Mouse (Mus musculus) megakaryocyte, embryonic 14.5 days (primary cell): ENCODE results near the gene Disp3.

ENCODE experiments used
- FLI1 ChIP-seq: IDR thresholded peaks from 2 replicates; pipeline ENCODE4 v1.6.1; 2012; ENCODE audit warnings: low read length, inconsistent platforms, mixed read lengths
- GATA1 ChIP-seq: IDR thresholded peaks from 3 replicates; pipeline ENCODE4 v1.6.1; 2012; ENCODE audit warnings: mixed read lengths, low read length, inconsistent platforms, borderline replicate concordance

DNA sequence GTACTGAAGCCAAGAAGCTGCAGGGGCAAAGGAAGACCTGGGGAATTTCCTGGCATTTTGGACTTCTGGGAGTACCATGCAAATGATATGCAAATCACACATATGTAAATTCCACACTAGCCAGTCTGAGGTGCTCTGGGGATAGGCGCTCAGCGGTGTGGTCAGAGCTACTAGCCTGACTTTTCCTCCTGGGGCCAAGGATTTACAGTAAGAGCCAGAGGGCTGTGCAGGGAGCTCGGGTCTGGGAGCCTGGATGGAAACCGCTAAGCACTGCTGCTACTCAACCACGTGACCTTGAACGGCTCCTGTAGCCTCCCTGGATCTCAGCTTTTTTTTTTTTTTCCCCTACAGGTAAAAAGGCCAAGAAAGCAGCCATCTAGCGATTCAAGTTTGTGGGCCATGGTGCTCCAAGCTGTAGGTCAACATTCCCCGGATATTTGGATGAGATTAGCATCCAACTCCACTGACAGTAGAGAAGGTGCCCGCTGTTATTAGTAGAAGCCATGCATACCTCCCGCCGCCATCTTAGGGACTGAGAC, 95.0 kb downstream of the Disp3 start:
- no peak for TF ChIP-seq GATA1
- no peak for TF ChIP-seq FLI1
